Mouse (Mus musculus): Measurements from ENCODE around the gene 1810049J17Rik. TPM values are rescaled to one million over a fixed set of nuclear protein-coding genes. Genes with fewer than 3 reads are reported as not detected.

1810049J17Rik gene
- total RNA-seq, 2 experiments from 2014 or later: not detected

Other genes starting within 250 kb of the 1810049J17Rik start
- gene Zfr, start 204.1 kb downstream of the 1810049J17Rik start, total RNA-seq (2015; ENCODE audit: low replicate concordance): 73.9 and 80.1 TPM in 2 replicates
- gene Zfr, start 204.1 kb downstream of the 1810049J17Rik start, total RNA-seq (2017; ENCODE audit: low replicate concordance): 45.5 and 53.8 TPM in 2 replicates
- 7.9 and 15.1 TPM in 2 replicates for gene Mtmr12, start 116.9 kb downstream of the 1810049J17Rik start, total RNA-seq (2015; ENCODE audit: low replicate concordance)
- 17.2 and 24.7 TPM in 2 replicates for gene Mtmr12, start 116.9 kb downstream of the 1810049J17Rik start, total RNA-seq (2017; ENCODE audit: low replicate concordance)
- gene Golph3, start 449 bp downstream of the 1810049J17Rik start, total RNA-seq (2015; ENCODE audit: low replicate concordance): 89.7 and 95.2 TPM in 2 replicates
- 68.7 and 76.9 TPM in 2 replicates for gene Golph3, start 449 bp downstream of the 1810049J17Rik start, total RNA-seq (2017; ENCODE audit: low replicate concordance)